Mouse (Mus musculus) testis, postnatal 10 days (tissue): ENCODE measurements at regions not wholly inside any gene's neighbourhood (a gene's known extent, or its start where the extent isn't known, plus 50 kb on each side); places are given as distances from the start of the nearest gene placed in this dataset.

ENCODE experiments used
- DNase-seq: peaks from one replicate; pipeline ENCODE4 v3.0.0; 2021; ENCODE audit warnings: low spot score

- DNase-seq, result no peak
Observed at GRCm38 (mm10) chr3:137482546-137482945, 138.9 kb upstream of the Ddit4l start.

DNA sequence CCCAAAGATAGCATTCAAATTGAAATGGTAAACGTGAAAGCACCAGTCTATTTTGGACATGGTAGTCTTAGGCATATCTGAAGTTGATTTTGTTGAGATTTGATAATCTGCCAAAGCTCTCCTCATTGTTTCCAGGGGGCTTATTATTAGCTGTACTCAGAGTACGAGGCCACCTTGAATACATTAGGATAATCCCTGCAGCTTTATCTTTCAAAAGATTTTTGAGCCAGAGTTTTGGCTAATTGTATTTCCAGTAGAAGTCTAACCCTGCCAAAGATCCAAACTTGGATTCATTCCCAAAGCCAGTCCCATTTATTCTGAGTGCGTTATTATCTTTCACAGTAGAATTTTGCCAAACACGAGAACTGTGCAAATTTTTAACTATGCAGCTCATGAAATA lies 138.4 kb upstream of the Ddit4l start:
- DNase-seq, result no peak

DNA sequence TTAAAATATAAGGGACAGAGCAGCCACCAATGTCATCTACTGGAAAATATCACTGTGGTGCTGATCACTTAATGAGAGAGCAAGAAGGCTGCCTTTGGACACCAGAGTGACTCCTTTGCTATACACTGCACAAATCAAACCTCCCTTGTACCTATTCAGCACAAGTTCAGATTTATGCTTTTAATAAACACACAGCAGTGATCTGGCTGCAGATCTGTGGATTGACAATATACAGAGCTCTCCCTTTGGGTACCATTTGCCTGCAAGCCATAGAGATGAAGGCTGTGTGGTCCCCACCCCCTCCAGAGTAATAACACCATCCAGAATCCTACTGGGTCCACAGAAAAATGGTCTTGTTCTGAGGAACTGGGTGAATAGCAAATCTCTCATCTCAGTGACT lies 131.8 kb upstream of the Ddit4l start:
- no peak for DNase-seq

DNA sequence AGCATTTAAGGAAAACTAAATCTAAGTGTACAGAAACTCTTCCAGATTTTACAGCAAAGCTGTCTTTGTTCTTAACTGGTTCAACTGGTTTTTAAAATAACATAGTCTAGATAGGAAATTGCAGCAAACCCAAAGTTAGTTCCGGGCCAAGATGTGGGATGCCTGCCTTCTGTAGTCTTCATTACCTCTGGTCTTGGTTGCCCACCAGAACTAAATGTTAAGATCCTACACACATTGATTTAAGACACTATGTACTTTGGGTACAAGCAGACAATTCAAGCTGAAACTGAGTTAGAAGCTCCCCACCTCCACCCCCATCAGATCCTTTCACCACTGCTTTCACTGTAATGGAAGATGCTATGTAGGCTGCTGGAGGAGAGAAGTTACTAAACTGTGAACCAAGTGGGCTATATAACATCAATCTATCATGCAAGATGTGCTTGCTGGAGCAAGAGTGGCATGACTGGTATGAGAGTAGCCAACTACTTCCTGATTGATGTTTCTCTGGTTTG lies 129.8 kb upstream of the Ddit4l start:
- DNase-seq, result no peak

DNA sequence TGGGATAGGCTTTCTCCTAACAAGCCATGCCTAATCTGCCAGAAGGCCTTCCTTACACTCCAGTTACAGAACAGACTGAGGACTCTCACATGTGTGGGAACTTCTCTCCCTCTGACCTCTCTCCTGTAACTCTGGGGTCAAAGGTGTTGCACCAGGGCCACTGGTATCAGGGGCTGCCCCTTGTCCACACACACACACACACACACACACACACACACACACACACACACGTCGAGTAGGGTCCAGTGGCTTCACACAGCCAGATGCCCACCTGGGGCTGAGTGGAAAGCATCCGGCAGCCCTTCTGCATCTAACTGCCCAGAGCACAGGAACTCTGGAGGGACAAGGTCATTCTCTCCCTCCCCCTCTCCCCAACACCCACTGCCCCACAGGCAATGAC lies 123.1 kb upstream of the Ddit4l start:
- DNase-seq, result no peak

GRCm38 (mm10) chr3:137511283-137511682 lies 110.1 kb upstream of the Ddit4l start:
- no peak for DNase-seq

DNA sequence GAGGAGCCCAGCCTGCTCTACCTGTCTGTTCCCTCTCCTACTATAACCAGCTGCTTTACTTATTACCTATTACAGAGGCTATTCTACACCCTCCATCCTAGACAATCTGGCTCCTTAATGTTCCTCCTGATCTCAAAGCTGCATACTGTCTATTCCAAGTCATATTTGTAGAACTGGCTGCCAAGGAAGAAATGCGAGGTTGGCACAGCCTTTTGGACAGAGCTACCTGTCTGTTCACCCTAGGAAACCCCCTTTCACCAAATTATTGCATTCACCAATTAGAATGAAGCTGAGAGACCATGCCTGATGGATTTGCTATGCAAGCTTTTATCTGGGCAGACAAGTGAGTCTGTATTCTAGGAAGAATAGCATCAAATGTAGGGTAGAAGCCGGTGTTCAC lies 109.0 kb upstream of the Ddit4l start:
- DNase-seq, result no peak

GRCm38 (mm10) chr3:137513026-137513425 lies 108.4 kb upstream of the Ddit4l start:
- no peak for DNase-seq

DNA sequence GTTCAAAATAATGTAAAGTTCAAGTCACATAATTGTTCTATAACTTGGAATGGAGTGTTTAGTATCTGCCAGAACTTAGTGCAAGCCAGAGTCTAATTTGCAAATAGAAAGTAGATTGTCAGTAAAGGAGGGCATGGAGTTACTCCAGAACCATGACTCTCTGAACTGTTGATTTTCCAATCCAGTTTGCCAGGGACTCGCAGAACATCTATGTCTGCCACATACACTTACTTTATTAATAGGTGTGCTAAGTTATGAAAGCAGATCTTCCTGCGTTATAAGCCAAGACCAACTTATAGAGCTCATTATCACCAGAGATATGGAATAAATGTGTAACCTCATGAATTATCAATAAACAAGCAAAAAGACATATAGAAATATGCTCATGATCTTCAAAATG lies 107.2 kb upstream of the Ddit4l start:
- no peak for DNase-seq

DNA sequence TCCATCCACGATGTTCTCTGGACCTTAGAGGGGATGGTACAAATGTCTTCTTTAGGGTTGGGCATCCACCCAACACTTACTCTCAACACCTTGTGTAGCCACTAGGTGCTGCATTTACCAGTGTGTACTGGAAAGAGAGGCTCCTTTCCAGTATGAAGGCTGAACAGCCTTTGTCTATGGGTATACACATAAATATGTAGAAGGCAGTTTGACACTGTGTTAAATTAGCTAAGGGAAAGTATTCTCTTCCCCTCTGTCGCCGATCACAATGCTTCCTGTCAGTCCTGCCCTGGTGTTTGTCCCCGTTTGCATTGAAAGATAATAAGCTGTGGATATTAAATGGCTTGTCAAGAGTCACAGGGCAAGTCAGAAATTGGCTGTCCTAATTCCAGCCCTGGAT lies 104.0 kb upstream of the Ddit4l start:
- no peak for DNase-seq

DNA sequence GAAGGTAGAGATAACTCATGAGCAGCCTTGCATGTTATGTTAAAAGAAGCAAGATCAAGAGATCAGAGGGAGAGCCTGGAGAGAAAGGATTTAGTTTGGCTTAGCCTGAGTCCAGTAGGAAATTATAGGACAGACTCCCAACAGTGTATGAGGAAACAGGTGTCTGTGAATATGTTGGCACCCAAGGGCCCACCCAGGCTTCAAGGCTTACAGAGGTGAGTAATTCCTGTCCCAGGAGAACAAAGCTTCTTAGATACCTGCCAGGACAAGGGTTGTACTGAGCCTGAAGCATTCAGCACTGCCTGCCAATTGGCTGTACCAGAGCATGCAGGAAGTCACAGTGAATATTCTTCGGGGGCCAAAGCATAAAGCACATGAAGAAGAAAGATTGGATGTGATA lies 101.2 kb upstream of the Ddit4l start:
- DNase-seq, result no peak

GRCm38 (mm10) chr3:137525606-137526575 lies 95.5 kb upstream of the Ddit4l start:
- no peak for DNase-seq

DNA sequence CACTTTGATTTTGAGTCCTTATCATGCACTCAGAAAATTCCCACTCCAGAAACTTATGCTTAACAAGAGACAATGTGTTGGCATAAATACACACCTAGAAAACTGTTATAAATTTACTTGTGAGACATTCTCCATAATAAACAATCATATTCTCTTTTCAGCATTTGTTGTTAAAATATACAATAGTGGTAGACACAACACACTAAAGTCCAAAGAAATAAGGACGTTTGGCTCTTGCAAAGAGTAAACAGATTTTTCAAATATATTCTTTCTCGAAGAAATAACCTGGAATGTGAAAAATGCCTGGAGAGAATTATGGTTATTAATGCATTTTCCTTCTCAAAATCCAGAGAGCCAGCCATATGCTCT lies 91.8 kb upstream of the Ddit4l start:
- DNase-seq, result no peak

DNA sequence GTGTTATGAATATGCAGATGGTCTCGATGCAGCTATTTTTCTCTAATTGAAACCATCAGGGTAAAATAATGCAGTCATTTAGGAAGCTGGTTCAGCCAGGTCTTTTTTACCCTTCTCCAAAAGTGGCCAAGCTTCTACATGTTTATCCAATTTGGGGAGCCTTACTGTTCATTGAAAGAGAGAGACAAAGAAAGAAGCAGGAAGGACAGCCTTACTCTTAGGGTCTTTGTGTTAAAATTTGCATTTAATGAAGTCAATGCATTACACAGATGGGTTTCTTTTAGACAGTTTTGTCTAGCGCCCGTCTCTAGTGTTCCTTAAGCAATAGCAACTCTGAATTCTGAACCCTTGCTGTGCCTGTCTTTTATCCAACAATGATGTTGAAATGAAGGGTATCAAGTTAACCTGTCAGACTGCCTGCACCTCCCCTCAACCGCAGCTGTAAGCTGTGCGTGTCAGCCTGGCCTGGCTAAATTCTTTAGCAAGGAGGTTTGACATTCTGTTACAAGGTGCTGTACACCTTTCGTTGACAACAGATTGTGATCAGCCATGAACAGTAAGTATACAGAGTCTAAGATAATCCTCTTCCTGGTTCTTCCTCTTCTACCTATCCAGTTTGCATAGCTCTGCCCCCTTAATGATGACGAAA lies 91.3 kb upstream of the Ddit4l start:
- DNase-seq, result no peak

GRCm38 (mm10) chr3:137541666-137542065 lies 79.7 kb upstream of the Ddit4l start:
- no peak for DNase-seq

DNA sequence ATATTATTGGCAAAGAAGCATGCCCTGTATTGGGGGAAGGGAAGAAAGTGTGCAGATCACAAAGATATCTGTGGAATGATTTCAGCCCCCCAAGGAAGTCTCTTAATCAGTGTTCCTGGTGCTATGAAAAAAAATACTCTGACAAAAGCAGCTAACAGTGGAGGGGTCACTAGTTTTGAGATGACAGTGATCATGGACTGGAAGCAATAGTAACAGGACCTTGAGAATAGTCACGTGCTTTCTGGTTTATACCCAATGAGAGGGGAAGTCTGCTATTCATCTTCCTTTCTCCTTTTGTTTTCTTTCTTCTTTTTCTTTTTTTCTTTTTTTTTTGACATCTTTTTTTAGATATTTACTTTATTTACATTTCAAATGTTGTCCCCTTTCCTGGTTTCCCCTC lies 79.1 kb upstream of the Ddit4l start:
- no peak for DNase-seq

DNA sequence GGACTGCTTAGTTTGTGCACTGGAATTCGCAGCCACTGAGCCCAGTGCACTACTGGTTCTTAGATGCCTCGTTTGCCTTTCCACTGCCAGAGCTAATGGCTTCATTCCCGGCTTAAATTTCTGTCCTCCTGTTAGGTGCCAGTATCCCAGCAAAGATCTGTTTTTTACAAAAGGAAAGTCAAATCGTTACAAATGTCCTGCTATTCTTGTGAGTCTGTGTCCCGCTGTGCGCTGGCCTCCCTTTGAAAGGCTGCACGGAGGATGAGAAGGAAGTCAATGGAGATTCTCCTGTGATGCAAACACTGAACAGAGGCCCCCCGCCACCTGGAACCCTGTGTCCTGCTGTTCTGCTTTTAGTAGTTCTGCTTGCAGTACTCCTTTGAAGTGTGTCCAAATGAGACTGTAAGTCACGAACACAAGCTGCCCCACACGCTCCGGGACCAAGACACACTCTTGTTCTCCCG lies 74.0 kb upstream of the Ddit4l start:
- peak; percentile 43 for DNase-seq

- peak; percentile 59 for DNase-seq
Observed at GRCm38 (mm10) chr3:137547938-137548337, 73.5 kb upstream of the Ddit4l start.

DNA sequence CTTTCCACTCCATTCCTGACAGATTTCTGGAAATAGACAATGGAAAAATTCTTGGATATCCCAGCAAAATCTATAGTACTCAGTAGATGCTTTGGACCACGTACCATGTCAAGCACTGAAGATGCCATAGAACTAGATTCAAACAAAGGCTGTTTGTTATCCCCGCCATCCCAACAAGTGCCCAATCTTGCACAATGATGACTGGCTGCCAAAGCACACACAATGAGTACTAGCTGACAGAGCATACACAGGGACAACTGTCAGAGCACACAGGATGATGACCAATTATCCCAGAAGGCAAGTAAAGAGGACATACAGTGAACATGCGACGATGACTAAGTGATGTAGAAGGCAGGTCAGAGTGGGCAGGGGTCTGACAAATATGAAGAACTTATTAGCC lies 70.7 kb upstream of the Ddit4l start:
- no peak for DNase-seq

DNA sequence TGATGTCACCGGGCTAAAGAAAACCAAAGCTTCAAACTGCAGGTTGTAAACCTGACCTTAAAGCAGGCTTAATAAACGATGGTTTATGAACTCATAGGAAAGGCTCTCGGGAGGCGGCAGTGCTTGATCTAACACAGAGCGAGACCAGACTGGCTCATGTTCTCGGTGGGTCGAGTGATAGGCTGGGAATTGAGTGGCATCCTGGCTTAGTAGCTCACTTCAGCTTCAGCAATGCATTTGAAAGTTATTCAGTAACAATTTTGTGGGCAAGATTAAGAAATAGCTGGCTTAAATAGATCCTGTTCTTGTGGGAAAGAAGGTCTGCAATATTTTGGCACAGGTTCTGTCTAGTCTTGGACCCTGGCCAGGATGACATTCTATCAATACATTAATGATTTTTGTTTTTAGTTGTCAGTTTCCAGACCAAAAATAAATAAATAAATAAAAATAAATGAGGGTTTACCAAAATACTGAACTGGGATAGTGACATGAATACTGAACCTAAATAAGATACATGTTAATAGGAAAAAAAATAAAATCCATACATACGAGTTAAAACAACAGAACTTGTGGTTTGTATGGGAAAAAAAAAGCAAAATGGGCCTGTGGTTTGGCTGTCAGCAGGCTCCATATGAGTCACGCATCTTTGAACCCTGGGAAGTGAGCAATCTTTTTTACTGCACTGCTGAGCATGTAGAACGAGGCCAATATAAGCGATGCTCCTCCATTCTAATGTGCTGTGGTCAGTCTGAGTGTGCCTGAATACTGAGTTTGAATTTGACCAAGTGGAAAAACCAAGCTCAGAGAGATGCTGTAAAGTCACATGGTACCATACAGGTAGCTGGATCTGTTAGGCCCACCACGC lies 68.7 kb upstream of the Ddit4l start:
- no peak for DNase-seq

DNA sequence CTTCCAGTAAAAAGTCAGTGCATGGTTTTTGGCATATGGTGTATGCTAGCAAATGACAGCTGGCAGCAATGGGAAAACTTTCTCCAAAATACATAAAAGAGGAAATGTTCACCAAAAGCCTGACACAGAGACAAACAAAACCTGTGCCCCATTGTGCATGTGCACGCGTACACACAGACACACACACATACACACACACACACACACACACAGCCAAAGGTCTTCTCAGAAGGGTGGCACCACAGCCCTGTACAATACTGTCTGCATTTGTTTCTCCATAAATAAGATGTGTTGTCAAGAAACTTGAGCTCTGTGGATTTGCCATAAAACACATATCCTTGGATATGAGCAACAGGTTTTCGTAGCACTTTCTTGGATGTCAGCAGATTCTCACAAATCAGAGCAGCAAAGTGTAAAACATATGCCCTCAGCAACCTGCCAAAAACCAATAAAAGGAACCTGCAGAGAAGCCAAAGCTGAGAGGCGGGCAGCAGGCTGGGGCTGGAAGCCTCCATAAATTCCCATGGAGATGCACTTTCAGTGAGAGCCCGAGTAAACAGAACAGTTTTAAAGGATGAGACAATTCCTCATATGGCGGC lies 60.5 kb upstream of the Ddit4l start:
- no peak for DNase-seq

GRCm38 (mm10) chr3:137561986-137562385 lies 59.4 kb upstream of the Ddit4l start:
- no peak for DNase-seq
